Mouse (Mus musculus): ENCODE results near the gene Usp29.

- no peak for TF ChIP-seq CTCF (IDR thresholded peaks at IDR 0.05; ENCODE audit: low read depth)
- TF ChIP-seq EP300 (IDR thresholded peaks at IDR 0.05; ENCODE audit: low read depth) = no peak
Measured at GRCm38 (mm10) chr7:6869556-6869955, 139.2 kb downstream of the Usp29 start.

All from liver, embryonic 14.5 days (tissue).